Mouse (Mus musculus) adrenal gland, adult (tissue): Measurements from ENCODE around the gene Mxi1.
"Not testable (repeated sequence)": the region's sequence is repeated elsewhere in the genome, so short reads cannot be mapped to it uniquely, and the experiment has no call there.

ENCODE experiments used
- DNase-seq, 2 experiments: peaks; one replicate each; pipeline ENCODE4 v3.0.0; 2022 to 2023; ENCODE audit warnings: low spot score in 1 of 2; ENCODE audit not compliant: inconsistent age in 2 of 2

Gene Mxi1

DNA sequence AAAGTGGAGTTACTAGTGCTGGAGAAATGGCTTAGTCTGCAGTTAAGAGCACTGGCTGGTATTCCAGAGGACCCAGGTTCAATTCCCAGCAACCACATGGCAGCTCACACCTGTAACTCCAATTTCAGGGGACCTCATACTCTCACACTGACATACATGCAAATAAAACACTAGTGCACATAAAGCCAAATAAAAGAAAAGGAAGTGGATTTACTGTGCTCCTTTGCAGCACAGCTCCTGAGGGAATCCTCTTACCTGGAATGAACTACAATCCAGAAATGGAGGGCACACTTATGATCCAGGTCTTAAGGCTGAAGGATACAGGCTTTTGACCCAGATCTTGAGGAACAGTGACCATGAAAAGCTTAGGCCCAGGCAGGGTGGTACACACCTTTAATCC, 83.3 kb downstream of the Mxi1 start:
- no peak for DNase-seq

DNA sequence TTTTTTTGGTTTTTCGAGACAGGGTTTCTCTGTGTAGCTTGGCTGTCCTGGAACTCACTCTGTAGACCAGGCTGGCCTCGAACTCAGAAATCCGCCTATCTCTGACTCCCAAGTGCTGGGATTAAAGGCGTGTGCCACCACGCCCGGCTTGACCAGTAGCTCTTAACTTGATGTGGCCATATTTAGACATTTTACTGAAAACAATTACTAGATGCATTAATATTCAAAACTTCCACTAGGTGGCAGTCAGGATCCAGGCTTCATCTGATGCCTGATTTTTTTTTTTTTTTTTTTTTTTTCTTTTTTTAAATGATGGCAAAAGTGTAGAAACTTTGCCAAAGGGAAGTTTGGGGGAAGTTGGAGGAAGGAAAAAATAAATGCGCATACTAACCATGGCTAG, 84.2 kb downstream of the Mxi1 start:
- peak; percentile 39 to 79 for DNase-seq

DNA sequence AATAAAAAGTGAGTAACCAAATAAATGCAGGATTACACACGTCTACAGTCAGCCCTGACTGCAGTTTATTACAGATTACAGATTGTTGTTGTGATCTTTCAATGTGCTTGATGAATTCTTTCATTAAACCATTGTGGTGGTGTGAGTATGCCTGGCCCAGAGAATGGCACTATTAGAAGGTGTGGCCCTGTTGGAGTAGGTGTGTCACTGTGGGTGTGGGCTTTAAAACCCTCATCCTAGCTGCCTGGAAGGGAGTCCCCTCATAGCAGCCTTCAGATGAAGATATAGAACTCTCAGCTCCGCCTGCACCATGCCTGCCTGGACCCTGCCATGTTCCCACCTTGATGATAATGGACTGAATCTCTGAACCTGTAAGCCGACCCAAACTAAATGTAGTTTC, 84.6 kb downstream of the Mxi1 start:
- peak in 1 of 2 experiments; percentile 8 for DNase-seq

DNA sequence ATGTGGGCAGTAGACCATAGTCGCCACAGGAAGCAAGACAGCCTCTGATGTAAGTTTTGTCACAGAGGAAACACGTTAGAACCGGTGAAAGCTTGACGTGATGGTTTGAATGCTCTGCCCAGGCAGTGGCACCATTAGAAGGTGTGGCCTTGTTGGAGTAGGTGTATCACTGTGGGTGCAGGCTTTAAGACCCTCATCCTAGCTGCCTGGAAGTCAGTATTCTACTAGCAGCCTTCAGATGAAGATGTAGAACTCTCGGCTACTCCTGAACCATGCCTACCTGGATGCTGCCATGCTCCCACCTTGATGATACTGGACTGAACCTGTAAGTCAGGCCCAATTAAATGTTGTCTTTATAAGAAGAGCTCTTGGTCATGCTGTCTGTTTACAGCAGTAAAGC, 85.5 kb downstream of the Mxi1 start:
- DNase-seq: not testable (repeated sequence)

DNA sequence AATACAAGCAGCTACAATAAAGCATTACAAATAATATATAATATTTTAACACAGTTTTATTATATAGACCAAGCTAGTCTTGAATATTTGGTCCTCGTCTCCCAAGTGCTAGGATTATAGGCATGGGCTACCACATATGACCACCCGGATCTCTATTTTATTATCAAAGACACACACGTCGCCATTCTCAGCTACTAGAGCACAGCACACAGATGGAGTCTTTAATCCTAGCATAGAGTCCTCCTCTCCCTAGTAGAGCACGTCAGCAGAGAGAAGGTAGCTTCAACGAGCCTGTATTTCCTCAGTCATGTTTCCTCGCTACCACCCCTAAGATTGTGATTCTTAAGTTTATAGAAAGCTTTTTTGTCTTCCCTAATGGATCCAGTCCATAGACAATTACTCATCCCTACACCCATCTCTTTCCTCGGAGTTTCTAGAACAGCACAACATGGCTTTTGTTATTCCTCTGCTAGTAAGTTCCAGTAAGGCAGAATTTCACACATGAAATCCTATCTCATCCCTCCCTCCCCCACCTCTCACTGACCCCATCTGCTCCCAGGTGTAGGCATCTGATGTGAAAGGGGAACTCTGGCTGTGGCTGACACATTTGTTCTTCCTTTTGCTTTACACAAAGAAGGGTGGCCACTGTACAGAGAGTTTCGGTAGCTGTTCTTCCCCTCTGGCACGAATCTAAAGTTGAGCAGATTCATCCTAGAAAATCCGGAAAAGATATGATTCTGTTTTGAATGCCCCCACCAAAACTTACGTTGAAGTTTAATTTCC, 87.3 kb downstream of the Mxi1 start:
- peak in 1 of 2 experiments; percentile 1 for DNase-seq

DNA sequence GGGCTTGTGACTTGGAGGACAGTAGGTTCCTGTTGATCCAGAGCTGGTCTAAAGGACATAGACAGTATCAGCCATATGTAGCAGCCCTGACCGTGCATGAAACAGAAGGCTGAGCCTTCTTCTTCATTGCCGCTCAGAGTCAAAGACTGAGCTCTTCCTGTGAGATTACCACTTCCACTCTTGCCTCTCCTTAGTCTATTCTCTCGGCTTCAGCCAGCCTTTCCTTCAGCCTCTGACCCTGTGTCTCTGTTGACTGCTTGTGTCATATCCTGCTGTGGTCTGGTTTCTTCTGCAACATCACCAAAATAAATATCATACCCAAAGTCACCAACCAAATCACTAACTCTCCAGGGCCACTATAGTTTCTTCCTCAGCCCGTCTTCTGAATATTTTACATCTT, 88.9 kb downstream of the Mxi1 start:
- peak in 1 of 2 experiments; percentile 2 for DNase-seq

DNA sequence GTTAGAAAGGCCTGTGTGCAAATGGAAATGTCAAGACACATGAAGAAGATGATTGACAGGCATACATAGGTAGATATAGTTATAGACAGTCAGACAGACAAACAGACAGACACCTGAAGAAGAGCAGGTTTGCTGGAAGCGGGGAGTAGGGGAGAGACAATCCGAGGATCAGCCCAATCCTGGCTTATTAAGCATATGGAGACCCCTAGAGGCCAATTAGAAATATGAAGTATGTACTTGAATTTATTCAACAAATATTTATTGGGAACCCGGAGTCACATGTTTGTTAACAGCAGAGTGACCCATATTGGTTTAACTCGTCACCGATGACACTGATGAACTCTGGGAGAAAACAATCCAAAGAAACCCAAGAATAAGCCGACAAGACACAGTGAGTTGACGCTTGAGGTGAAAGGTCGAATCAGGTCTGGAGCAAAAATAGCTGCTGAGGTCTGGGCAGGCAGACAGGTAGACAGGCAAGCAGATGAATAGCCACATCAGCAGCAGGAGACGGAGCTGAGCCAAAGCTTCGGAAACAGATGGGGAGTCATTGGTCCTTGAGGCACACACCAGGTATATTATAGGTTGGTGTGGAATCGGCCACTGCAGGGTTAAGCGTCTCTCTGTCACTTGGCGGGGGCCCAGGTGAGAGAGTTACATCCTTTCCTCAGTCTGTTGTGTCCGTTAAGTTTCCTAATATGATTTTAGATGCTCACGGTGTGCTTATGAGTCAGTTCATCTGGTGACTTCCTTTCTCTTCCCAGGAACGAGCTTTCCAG, 90.2 kb downstream of the Mxi1 start:
- DNase-seq: peak in 1 of 2 experiments; percentile 5

DNA sequence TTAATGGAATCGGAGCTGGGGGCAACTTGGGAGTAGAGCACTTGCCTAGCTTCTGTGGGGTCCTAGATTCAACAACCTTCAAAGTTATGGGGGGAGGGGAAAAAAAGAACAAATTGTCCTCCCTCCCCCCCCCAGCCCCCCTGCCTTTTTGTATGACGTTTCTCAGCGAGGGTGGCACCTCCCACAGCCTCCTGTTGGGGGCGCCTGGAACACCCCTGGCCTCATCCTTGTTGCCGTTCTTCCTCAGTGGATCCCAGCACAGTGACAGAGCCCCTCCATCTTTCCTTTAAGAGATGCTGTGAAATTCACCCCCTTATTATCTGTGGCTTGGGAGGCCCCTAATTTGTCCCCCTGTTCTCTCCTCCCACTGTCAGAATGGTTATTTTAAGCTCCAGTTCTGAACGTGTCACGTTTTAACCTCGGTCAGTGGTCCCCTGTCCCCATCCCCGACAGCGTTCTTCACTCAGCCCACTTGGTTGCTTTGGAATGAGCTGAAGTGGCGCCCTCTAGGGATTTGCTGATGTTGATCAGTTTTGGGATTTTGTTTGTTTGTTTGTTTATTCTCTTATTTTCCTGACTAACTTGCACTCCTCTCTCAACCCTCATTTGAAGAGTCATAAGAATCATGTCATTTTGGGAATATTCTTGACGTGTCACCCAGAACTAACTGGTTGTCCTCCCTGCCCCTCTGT, 92.6 kb downstream of the Mxi1 start:
- no peak for DNase-seq

DNA sequence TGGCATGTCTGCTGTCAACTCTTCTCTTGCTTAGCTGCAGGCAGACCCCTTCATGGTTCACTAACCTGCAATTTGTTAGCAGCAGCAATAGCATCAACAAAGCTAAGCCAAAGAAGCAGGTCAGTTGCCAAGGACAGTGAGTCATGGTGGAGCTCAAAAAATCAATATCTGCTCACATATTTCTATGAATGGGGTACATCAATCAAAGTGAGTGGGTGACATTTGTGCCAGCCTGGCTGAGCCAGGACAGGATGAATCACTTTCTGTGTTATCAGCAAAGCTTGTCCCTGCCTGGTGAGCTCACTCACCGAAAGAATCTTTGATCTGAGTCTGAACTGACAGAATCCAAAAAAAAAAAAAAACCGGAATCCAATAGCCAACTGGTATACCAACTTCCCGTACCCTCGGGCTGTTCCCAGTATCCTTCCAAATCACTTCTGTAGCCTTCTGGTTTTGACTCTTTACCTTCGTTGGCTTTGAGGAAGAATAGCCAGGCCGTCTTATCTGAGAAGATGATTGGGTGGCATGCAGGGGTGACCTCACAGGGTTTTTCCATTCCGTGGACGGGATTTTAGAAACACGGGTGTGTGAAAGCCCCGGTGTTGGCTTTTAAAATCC, 94.0 kb downstream of the Mxi1 start:
- DNase-seq: peak; percentile 90 to 95

DNA sequence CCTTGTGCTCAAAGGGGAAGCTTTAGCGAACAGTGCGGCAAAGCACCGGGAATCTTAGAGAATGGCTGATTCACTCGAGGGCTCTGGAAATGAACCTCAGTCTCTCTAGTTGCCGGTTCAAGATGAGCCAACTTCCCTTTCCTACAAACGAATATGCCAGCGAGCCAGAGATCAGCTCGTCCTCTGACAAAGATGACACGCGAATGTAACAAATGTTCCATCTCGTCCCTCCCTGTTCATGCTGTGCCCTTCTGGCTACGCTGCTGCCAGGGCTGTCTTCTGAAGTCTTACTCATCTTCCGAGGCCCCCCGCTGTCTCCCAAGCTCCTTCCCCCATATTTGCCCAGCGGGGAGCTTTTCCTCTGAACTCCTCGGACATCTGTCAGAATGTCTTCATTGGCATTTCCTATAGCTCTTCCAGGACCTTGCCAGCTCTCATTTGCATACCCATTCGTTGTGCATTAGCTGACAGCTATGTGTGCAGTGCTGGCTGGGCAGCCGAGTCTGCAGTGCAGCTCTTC, 94.6 kb downstream of the Mxi1 start:
- peak; percentile 78 to 91 for DNase-seq

DNA sequence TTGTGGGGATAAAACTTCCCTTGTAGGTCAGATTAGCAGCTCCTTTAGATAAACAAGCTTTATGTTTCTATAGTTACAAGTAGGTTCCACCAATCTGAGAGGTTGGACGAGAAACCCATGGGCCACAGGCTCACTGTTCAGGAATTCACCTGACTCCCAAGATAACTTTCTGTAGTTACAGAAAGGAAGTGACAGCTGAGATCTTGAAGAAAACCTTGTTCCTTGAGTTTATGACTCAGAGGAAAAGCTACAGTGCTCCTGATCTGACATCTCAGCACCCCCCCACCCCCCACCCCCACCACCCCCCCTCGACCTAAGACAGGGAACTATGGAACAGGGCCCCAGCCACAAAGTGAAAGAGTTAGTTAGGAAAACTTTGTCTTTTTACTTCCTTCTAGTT, 95.5 kb downstream of the Mxi1 start:
- DNase-seq: no peak

DNA sequence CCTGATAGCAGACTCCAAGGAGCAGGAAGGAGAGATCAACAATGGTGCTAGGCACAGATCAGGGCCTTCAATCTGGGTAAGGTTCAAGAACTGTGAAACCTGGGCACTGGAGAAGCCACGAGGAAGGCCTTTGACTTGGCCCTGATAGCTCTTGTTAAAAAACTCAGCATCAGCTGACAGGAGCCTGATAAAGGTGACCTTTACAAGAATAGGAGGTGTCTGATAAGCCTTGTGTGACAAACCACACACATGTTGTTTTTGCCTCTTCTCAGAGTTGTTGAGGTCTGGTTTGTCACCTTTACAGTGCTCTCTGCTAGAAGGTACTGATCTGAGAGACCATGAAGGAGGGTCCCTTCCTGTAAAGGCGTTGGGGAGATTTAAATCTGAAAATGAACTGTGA, 97.0 kb downstream of the Mxi1 start:
- DNase-seq: peak in 1 of 2 experiments; percentile 31

DNA sequence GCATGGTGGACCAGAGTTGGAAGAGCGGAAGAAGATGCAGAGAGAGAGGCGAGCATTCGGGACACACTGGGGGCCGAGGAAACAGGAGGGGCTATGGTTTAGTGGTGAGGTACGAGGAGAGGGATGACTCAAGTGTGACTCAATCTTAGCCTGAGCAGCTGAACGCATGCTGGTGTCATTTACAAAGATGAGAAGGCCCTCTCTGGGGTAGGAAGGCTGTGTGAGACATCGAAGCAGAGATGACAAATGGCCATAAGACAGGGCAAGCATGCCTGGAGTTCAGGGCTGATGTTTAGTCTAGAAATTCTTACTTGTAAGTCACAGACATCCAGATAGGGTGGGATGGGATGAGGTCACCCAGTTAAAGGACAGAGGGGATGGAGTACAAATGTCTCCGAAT, 98.1 kb downstream of the Mxi1 start:
- peak; percentile 69 to 77 for DNase-seq

DNA sequence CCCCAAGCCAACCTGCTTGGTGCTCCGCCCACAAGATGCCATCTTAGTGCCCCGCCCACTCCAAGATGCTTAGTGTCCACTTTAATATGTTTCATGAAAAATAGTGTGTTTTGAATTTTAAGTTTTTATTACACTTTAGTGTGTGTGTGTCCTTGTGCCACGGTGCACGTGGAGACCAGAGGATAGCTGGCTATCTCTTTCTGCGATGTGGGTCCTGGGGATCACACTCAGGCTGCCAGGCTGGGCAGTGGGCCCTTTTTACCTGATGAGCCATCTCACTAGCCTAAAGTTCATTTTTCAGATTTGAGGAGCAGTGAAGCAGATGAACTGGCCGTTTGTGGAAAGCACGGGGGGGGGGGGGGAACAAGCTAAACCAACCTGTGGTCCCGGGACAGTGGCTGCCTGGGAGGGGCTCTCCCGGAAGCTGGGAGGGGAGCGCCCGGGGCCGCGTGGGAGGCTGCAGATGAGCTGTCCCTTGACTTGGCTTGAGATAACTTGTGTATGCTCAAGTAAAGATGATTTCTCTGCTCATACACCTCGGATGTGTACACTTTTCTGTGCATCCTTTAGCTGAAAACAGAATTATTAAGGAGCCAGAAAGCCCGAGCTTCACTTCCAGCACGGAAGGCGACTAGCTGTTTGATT, 99.5 kb downstream of the Mxi1 start:
- no peak for DNase-seq

DNA sequence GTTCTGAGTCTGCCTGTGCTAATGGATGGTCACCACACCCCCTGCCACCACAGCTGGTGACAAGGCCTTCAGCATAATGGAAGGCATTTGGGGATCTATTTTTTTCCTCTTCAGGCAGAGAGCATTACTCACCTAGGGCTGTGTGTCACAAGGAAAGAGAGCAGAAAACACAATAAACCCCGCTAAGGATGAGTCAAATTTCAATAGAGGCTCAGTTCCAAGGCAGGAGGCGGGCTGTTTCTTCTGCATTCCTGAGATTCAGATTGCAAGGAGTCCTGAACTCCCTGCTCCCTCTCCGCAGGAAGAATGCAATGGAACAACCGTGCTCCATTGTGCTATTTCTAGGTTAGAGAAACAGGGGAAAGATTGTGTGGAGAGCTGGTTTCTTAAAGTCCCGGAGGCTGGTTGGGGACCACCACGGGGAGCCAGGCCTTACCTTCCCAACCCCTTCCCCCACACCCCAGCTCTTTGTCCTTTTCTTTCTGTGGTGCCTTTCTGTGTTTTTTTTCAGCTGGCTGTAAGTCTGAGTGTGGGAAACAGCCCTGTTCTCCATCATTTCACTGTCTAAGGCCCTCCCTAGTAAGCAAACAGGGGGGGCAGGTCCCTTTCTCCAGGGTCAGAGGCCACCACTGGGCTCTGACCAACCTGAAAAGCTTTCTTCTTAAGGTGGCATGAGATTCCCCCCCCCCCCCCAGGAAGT, 102.0 kb downstream of the Mxi1 start:
- DNase-seq: peak; percentile 39 to 77

DNA sequence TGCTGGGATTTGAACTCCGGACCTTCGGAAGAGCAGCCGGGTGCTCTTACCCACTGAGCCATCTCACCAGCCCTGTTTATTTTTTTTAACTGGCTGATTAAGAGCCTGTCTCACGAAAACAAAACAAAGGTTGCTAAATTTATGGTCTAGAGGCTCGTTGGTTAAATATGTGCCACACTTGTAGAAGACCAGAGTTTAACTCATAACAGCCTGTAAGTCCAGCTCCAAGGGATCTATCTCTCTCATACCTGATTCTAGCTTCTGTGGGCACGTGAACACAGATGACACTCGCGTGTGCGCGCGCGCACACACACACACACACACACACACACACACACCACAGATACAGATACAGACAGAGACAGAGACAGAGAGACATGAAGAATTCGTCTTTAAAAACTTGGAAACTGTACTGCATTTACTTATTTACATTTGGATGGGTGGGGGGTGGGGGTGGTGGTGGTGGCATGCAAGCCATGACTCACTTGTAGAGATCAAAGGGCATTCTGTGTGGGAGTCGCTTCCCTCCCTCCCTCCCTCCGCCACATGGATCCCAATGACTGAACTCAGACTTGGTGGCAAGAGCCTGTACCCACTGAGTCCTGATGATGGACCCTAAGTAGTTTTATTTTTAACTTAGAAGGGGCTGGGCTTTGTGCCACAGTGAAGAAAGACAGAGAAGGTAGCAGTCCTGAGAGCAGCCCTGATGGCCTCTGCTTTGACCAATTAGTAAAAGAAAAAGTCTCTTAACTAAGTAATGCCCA, 103.5 kb downstream of the Mxi1 start:
- no peak for DNase-seq

DNA sequence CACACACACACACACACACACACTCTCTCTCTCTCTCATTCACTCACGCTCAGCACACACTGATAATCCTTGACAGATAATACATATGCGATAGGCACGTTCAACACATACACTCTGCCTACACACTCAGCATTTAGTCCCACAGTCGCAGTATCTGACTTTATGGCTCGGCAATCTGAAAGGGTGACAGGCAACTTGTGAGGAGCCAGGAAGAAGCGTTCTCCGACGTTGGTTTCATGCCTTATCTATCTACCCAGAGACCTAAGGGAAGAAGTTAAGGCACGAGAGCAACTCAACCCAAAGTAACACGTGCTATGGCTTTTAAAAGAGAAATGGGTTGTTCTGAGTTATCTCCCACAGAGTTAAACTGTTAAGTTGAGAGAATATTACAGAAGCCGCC, 104.3 kb downstream of the Mxi1 start:
- no peak for DNase-seq

DNA sequence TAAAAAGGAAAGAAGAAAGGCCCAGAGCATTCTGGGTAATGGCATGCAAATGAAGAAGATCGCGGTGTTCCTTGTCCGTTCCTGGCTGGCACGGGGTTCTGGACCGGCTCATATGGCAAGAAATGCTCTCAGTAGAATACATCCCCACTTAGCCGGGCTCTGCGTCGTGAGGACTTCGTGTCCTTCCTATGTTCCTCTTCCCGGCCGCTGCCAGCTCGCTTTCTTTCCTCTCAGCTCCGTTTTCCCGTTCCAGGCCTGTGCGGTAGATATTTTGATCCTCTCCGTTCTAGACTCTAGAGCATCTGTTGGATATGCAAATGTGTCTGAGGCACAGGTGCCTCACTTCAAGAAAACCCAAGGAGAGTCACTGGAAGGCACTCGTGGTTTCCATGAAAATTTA, 104.9 kb downstream of the Mxi1 start:
- DNase-seq: no peak

DNA sequence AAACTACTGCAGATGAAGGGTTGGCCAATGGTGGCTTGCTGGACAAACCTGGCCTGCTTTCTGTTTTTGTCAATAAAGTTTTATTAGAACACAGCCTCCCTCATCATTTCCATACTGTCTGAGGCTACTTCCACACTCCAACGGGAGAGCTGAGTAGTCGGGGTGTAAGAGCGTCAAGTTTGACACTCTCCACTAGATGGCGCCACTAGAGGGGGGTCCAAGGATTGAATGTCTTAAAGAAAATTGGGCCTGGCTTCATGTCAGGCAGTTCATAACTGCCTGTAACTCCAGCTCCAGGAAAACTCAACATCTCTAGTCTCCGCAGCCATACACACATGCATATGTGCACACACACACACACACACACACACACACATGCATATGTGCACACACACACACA, 109.5 kb downstream of the Mxi1 start:
- DNase-seq: peak; percentile 74 to 89
